Mouse (Mus musculus) splenic B cell, adult 2 months (primary cell): ENCODE data around the gene Gm10964.

Source experiments
- DNase-seq: peaks from one replicate; pipeline ENCODE4 v3.0.0-alpha.2; 2011; ENCODE audit warnings: low read depth, low spot score
- H3K27me3 ChIP-seq: 2 replicates; pipeline ENCODE4 v1.6.1; 2012; ENCODE audit warnings: mild to moderate bottlenecking, low read length, moderate library complexity, mixed read lengths; ENCODE audit not compliant: control insufficient read depth, poor library complexity, insufficient read depth, severe bottlenecking
- H3K36me3 ChIP-seq: 2 replicates; pipeline ENCODE4 v1.6.1; 2012; ENCODE audit warnings: mild to moderate bottlenecking, low read length, moderate library complexity, mixed read lengths; ENCODE audit not compliant: control insufficient read depth, poor library complexity, insufficient read depth, severe bottlenecking

Gm10964 gene

DNA sequence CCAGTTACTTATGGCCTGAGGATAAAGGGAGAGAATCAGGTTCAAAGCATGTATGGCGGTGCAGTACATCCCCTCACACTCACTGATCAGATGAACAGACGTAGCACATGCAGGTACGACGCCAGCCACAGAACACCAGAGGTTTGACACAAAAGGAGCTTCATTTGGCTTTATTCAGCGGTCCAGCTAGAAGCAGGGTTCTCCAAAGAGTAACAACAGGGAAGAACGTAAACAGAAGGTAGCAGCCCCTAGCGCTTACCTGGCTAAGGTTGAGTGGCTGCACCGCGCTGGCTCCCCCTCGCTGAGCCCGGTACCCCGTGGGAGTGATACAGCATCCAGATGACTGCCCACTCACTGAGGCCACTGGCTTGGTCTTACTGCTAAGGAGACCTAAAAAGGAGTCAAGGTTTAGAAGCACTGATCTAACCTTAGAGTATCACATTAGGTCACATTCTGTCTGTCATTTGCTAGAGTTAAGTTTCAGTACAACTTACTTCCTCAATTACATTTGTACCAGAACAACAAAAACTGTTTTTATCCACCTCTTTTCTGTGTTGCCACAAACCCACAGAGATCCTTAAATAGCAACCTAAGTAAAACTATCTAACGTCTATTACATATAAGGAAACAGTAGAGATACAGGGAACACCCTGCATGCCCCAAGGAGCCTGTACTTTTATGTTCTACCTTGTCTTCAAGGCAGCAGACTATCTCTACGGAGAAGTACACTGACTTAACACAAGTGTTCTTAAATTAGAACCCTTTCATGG lies 6.0 kb downstream of the Gm10964 start:
- no peaks in the 10 kb centered on the region for H3K27me3 ChIP-seq
- peaks cover 14% of the 10 kb centered on the region for H3K36me3 ChIP-seq
- DNase-seq, result peak; percentile 62

GRCm38 (mm10) chr3:103746711-103747110 lies 7.5 kb downstream of the Gm10964 start:
- H3K27me3 ChIP-seq, result no peaks in the 10 kb centered on the region
- DNase-seq, result no peak
- H3K36me3 ChIP-seq, result peaks cover 19% of the 10 kb centered on the region

DNA sequence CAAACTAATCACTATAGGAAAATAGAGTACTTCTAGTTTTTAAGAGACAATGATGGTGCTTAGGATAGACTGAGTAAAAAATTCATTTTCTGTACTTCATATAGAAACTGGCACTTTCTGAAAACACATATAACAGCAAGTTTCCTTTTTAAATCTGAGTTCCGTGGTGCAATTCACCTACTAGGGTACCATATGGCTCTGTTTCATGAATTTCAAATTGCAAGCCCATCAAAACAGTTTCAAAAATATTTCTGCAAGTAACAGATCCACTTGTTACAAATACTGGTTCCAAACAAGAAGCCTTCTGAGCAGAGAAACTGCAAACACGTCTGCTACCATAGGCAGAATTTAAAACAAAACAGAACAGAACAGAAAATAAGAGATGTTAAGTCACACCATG lies 12.4 kb downstream of the Gm10964 start:
- DNase-seq, result no peak
- Histone ChIP-seq H3K27me3 (no peaks in the 10 kb centered on the region), H3K36me3 (peaks cover 33% of the 10 kb centered on the region)

- no peak for DNase-seq
- H3K27me3 ChIP-seq, result no peaks in the 10 kb centered on the region
- peaks cover 35% of the 10 kb centered on the region for H3K36me3 ChIP-seq
Measured at GRCm38 (mm10) chr3:103755351-103755750, 16.2 kb downstream of the Gm10964 start.

- no peak for DNase-seq
- Histone ChIP-seq H3K36me3 (peaks cover 30% of the 10 kb centered on the region), H3K27me3 (no peaks in the 10 kb centered on the region)
Measured at GRCm38 (mm10) chr3:103756920-103757319, 17.8 kb downstream of the Gm10964 start.

GRCm38 (mm10) chr3:103758456-103758855 lies 19.3 kb downstream of the Gm10964 start:
- H3K27me3 ChIP-seq, result no peaks in the 10 kb centered on the region
- peaks cover 35% of the 10 kb centered on the region for H3K36me3 ChIP-seq
- no peak for DNase-seq

DNA sequence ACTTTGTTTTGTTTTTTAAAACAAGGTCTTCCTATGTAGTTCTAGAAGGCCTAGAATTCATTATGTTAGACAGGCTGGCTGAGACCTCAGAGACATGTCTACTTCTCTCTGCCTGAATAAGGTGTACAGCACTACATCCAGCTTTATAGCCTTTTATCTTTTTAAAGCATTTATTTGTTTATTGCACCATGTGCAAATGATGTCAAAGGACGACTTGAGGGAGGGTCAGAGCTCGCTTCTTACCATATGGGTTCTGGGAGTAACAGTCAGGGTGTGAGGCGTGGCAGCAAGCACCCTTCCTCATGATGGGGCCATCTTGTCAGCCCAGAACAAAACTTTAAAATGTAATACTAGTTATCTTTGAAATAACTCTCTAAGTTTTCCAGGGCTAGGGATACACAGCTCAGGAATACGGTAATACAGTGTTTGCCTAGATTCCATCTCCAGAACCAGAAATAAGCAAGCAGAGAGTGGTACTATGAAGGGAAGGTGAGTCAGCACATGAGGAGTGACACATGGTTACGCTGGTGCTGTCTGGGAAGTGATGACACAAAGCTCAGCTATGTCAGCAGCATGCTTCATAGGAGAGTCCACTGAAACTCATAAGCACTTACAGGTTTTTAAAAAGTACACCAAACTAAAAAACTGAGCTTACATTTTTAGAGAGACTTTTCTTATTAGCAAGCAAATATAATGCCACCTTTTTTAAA lies 20.2 kb downstream of the Gm10964 start:
- H3K36me3 ChIP-seq, result peaks cover 34% of the 10 kb centered on the region
- DNase-seq, result no peak
- H3K27me3 ChIP-seq, result no peaks in the 10 kb centered on the region

- Histone ChIP-seq H3K36me3 (peaks cover 11% of the 10 kb centered on the region), H3K27me3 (no peaks in the 10 kb centered on the region)
- DNase-seq, result no peak
Measured at GRCm38 (mm10) chr3:103766789-103767188, 27.6 kb downstream of the Gm10964 start.

DNA sequence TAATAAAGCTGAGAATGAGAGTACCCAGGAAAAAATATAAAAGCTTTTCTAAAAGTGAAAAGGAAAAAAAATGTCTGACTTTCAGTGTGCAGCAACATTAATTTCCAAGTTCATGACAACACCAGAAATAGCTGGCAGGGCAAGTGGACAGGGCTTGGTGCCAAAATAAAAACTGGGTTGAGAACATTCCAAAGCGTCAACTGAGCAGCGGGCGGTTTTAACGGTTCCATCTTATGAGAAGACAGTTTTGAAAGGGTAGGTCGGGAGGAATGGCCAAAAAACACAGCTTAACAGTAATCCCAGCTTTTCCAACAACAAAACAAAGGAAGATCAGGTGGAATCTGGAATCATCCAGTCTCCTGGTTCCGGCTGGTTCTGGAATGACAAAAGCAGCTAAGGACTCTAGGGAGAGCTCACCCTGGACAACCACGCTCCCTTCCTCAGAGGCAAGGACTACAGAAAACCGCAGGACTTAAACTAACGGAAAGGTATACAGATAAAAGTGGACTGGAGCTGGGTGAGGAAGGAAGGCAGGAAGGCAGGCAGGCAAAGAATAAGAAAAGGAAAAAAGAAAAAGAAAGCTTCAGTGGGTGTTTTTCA lies 32.5 kb downstream of the Gm10964 start:
- Histone ChIP-seq H3K27me3 (no peaks in the 10 kb centered on the region), H3K36me3 (peaks cover 1% of the 10 kb centered on the region)
- DNase-seq, result no peak

GRCm38 (mm10) chr3:103772846-103773245 lies 33.7 kb downstream of the Gm10964 start:
- DNase-seq, result peak; percentile 75
- Histone ChIP-seq H3K27me3 (no peaks in the 10 kb centered on the region), H3K36me3 (peaks cover 3% of the 10 kb centered on the region)

- H3K27me3 ChIP-seq, result no peaks in the 10 kb centered on the region
- peaks cover 3% of the 10 kb centered on the region; the same call in 1 of the 2 replicates for H3K36me3 ChIP-seq
- peak; percentile 30 for DNase-seq
Measured at GRCm38 (mm10) chr3:103773508-103773907, 34.3 kb downstream of the Gm10964 start.

- Histone ChIP-seq H3K36me3 (peaks cover 3% of the 10 kb centered on the region; the same call in 1 of the 2 replicates), H3K27me3 (no peaks in the 10 kb centered on the region)
- DNase-seq, result peak; percentile 30
Measured at GRCm38 (mm10) chr3:103774009-103774408, 34.8 kb downstream of the Gm10964 start.

DNA sequence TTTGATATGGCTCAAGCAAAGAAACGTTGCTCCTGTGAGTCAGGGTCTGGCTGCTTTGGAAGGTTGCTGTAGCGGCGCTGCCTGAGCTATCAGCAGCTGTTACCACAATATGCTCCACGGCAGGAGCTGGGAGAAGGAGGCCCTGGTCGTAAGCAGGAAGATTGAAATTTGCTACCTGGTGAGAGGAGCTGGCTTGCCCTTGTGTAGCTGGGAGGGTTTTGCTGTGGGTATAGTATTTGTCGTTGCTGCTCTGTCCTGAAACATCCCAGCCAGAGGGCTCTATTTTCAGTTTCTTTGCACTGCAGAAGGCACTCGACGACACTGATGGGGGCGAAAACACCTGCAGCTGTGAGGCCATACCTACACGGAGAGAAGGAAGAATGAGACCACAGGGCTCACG lies 38.8 kb downstream of the Gm10964 start:
- no peaks in the 10 kb centered on the region for H3K27me3 ChIP-seq
- peak; percentile 41 for DNase-seq
- 0 out of 2 replicates have a peak, but pooled peaks cover 1% of the 10 kb centered on the region for H3K36me3 ChIP-seq

DNA sequence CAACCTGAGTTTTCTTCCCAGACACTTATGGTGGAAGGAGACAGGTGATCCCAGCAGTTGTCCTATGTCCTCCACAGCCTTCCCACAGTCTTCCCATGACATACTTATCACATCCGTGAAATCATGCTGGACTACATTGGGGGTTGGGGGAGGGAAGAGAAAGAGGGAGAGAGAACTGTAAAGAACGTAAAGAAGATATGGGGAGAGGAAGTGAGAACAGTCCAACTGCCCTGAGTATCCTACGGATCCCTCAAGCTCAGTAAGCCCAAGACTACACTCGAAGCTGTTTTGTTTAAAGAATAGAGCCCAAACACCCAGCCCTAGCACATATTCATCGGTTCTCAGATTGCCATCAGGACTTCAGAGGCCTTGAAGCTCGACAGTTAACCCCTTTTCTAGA lies 39.5 kb downstream of the Gm10964 start:
- DNase-seq, result no peak
- Histone ChIP-seq H3K27me3 (no peaks in the 10 kb centered on the region), H3K36me3 (0 out of 2 replicates have a peak, but pooled peaks cover 1% of the 10 kb centered on the region)

DNA sequence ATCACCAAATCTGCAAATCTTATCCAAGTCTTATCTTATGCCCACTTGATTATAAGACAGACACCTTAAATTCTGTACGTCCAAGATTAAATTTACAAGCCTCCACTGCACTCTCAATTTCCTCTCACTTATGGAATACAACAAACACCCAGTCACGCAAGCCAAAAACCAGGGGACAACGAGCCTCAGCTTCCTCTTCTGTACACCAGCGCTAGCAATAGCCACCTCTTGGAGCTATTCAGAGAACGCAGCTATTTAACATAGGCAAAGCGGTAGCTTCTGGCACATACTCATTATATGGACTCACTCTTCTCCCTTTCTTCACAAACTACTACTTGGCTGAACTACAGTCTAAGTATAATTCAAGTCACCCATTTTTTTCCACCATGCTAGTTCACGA lies 40.0 kb downstream of the Gm10964 start:
- H3K36me3 ChIP-seq, result 0 out of 2 replicates have a peak, but pooled peaks cover 1% of the 10 kb centered on the region
- no peaks in the 10 kb centered on the region for H3K27me3 ChIP-seq
- peak; percentile 50 for DNase-seq
